Mouse (Mus musculus): ENCODE results near the gene Shisa3. TPM values are rescaled to one million over a fixed set of nuclear protein-coding genes. Genes with fewer than 3 reads are reported as not detected.

Gene Shisa3
- polyA plus RNA-seq, 1 experiment from 2014 or later, result 10.0 TPM

Small RNA genes within 50 kb of the gene (microRNA-seq; reads per million reads assigned to microRNA genes)
- gene Gm23617, result not detected

Other genes with a start within 250 kb of the Shisa3 start
- gene Bend4, start 179.6 kb upstream of the Shisa3 start, polyA plus RNA-seq (2014; fragmentation: Nextera tagmentation; extraction: Ambion mirVana), result 10.0 and 10.8 TPM in 2 replicates
- gene Atp8a1, start 239.6 kb downstream of the Shisa3 start, polyA plus RNA-seq (2014; fragmentation: Nextera tagmentation; extraction: Ambion mirVana), result 26.9 and 27.5 TPM in 2 replicates